Mouse (Mus musculus) kidney, adult 9 months (tissue): Measurements from ENCODE around the gene Cdc37.
A peak's percentile ranks its signal among the peaks of the same experiment; 100 is the strongest.

Experiments
- DNase-seq: peaks from one replicate; pipeline ENCODE4 v3.0.0; 2022

Gene Cdc37

GRCm38 (mm10) chr9:21135329-21135890 lies 14.4 kb downstream of the Cdc37 start:
- DNase-seq, result no peak

- peak; percentile 64 for DNase-seq
Observed at GRCm38 (mm10) chr9:21134595-21135328, 15.0 kb downstream of the Cdc37 start.

GRCm38 (mm10) chr9:21133064-21133707 lies 16.6 kb downstream of the Cdc37 start:
- no peak for DNase-seq

- peak; percentile 47 for DNase-seq
Observed at GRCm38 (mm10) chr9:21132102-21132775, 17.5 kb downstream of the Cdc37 start.

DNA sequence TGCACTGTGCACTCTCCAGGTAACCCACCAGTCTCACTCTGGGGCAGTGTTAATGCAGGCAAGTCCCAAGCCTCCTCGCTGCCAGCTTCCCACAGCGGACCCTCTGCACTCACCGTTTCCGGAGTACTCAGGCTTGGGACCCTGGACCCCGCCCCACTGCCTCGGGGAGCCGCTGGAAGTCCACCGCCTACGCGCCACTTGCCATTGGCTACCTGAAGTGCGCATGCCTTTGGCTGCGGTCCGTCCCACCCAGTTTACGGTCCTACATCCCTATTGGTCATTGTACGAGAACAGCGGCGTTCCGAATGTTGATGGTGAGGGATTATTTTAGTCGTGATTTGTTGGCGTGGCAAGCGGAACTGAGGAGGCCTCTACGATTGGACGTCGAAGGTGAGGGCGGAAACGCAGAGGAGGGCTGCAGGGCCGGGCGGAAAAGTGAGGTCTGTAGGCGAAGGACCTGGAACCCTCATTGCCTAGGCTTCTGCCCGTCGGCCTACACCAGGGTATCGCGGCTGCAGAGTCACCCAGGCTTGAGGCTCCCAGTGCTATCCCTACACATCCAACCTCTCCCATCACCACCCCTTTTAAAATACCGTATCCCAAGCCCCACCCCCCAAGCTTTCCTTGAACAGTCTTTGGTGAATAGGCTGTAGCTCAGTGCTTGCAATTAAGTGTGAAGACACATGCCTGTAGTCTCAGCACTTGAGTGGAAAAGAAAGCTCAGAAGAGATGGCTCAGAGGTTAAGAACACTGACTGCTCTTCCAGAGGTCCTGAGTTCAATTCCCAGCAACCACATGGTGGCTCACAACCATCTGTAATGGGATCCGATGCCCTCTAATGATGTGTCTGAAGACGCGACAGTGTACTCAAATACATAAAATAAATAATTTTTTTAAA lies 18.5 kb downstream of the Cdc37 start, which contains the start of gene Tyk2:
Gene Tyk2, minus strand, starts transcription at position 185 of the 898 bp plus-strand sequence.
- DNase-seq, result peak; percentile 98

- DNase-seq, result no peak
Observed at GRCm38 (mm10) chr9:21126259-21126627, 23.5 kb downstream of the Cdc37 start.

DNA sequence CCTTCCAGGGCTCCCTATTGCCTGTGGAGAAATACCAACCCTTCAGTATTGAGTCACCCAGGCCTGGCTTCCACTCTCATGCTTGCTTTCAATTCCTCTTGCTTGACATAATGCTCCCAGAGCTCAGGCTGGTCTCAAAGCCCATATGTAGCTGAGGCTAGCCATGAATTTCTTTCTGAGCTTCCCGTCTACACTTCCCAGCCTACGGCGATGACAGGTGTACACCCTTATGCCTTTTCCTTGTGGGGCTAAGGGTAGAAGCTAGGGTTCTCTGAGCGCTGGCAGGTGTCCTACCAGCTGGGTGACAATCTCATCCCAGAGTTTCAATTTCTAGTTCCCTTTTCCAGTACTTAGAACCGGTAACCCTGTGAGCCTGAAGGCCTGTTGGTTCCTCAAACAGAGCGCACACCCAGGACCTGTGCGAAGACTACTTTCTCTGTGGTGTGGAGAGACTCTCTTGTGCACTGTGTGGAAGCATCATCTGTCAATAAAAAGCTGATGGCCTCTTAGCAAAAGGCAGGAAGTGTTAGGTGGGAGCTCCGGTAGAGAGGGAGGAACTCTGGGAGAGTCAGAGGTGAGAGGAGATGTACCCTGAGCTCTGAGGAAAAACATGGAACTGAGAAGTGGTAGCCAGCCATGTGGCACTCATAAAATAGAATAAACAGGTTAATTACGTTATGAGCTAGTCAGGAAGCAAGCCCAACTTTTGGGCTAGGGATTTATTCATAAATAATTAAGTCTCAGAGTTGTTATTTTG lies 24.1 kb downstream of the Cdc37 start:
- DNase-seq, result no peak

DNA sequence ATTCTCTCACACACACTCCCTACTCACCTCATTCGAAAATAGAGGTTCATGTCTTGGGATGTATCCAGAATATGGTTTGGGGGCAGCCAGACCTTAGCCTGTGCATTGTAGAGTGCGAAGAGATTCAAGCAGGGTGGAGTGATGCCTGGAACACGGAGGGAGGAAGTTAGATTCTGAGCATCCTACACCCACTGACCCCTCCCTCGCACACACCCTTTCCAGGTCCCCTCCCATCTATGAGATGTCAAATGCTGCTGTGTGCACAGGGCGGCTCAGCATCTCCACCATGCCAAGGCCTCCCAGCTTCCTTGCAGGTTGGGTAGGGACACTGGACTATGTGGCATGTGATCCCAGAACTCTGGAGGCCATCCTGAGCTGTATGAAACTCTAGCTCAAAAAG lies 24.9 kb downstream of the Cdc37 start:
- DNase-seq, result no peak

DNA sequence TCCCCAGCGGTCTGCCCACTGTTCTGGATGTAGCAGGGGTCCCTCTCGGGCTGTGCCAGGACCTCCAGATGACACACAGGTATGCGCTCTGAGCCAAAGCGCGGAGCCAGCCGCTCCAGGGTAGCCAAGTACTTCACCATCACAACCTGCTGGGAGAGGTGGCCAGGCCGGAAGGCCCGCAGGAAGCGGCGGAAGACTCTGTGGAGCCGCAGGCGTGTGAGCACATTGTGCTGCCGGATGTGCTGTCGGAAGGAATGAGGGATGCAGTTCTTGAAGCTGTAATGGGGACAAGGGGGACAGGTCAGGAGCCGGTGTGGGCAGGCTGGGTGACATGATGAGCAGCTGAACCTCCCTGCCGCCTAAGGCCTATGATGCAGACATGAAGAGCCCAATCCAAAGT lies 28.3 kb downstream of the Cdc37 start:
- DNase-seq, result peak; percentile 26

- no peak for DNase-seq
Observed at GRCm38 (mm10) chr9:21117073-21117472, 32.7 kb downstream of the Cdc37 start.

DNA sequence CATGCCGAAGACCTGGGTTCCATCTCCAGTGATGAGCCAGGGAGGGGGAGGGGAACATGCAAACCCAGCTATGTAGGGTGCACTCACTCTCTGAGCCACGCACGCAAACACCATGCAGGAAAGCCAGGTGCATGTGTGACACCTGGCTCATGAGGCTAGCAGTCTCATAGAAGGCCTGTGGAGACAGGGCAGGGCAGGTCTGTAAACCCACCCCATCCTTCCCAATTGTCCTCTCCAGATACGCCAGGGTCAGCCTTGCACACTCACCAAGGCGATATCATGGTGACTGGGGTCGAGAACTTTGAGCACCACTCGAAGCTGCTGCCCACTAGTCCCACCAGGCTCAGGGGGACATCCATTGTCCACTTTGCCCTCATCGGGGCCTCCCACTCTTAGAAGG lies 34.7 kb downstream of the Cdc37 start:
- no peak for DNase-seq

DNA sequence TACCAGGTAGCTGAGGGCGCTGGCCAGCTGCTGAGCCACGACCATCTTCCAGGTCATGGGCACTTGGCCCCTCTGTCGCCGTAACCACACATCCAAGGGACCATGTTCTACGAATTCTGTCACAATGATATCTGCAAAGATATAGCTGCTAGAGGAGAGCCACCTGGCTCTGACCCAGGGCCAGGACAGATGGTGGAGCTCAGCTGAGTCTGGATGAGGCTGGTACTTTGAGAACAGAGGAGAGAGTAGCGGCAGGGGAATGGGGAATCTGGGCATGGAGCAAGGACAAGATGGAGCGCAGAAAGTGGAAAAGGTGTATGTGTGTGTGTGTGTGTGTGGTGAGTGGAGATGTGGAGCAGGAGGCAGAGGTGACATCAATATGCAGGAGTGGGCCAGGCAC lies 35.6 kb downstream of the Cdc37 start:
- no peak for DNase-seq

DNA sequence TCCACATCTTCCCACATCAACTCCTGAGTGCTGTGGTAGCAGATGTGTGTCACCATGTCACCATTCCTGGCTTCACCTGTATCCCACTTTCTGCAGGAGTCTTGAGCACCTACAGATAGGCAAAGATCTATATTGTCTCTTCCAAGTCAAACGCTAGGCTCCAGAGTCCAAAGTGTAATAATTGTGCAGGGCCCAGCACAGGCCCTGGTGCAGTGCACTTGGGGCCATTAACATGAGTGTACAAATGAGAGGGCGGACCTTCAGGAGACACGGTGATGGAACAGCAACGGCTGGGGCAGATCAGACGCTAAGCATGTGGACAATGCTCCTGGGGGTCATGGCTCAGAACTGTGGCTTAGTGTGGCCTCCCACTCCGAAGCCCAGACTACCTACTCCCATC lies 36.0 kb downstream of the Cdc37 start:
- DNase-seq, result no peak

DNA sequence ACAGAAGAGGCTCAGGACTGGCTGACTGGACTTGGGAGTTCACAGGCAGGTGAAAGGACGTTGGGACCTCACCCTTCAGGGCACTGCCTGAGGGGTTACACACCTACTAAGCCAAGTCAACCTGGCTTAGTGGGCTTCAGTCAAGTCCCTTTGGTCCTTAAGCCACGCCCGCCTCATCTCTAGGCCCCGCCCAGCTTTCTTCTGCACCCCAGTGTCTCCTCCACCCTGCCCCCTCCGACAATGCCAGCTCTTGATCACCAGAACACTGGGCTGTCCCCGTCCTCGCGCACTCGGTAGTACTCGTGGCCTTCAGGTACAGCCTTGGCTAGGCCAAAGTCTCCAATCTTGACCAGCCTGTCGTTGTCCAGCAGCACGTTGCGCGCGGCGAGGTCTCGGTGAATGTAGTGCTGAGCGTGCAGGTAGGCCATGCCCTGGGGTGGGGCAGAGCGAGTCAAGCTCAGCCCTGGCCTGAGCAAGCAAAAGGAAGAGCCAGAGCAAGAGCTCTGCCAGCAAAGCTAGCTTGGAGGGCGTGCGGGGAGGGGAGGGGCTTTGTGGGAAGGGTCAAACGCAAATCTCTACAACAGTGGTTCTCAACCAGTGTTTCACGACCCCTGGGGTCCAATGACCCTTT lies 42.1 kb downstream of the Cdc37 start:
- no peak for DNase-seq

DNA sequence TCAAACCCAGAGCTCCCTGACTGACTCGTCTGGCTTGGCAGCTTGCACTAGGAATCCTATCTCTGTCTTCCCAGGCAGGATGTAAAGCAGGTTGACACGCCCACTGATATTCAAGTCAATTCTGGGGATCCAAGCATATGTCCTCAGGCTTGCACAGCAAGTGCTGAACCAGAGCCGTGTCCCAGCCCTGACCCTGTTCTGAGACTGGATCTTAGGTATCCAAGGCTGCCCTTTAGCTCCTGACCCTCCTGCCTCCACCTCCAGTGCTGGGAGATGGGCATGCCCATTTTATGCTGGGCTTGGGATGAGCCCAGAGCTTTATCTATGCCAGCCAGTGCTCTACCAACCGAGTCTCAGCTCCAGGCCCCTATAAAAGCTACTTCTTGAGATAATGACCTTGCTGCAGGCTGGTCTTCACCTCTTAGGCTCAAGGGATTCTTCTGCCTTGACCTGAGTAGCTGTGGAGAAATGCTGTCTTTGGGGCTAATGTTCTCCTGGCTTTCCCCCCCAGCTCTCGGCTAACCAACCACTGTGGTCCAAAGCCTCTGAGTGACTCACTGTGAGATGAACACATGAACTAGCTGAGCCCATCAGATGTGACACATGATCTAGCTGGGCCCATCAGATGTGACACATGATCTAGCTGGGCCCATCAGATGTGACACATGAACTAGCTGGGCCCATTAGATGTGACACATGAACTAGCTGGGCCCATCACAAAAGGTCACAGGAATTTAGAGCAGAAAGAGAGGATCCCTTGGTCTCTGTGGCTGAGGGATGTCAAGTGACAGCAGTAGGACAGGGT lies 43.8 kb downstream of the Cdc37 start:
- DNase-seq, result no peak

DNA sequence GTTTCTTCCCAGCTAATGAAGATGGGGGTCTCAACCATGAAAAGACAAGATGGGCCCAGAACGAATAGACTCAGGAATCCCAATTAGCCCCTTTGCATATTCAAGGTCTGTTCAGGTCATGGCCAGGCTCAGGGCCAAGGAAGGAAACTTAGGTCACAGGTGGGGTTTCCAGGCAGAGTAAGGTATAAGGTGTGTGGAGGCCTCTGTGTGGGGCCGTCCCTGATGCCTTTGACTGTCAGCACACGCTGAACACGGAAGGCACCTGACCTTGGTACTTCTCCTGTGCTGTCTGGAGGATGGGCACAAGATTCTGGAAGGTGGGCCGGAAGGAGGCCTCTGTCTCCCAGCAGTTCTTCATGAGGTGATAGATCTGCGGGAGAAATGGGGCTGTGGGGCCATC lies 45.0 kb downstream of the Cdc37 start:
- no peak for DNase-seq

- DNase-seq, result no peak
Observed at GRCm38 (mm10) chr9:21102076-21102475, 47.7 kb downstream of the Cdc37 start.

GRCm38 (mm10) chr9:21100447-21101161 lies 49.2 kb downstream of the Cdc37 start:
- DNase-seq, result no peak

DNA sequence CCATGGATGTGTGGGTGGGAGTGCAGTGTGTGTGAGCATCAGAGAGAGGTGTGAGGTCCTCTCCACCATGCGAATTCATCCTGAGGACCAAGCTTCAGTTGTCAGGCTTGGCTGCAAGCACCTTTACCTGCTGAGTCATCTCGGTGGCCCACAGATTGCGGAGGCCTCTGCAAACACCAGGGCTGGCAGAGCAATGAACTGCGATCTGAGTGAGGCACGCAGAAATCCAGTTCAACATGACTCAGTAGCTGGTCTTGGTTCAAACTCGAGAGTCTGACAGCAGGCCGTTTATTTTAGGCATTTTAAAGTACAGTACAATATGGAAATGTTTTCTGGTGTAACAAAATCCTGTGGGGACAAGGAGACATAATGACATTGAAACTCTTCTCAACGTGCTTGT lies 52.0 kb downstream of the Cdc37 start:
- DNase-seq, result no peak

DNA sequence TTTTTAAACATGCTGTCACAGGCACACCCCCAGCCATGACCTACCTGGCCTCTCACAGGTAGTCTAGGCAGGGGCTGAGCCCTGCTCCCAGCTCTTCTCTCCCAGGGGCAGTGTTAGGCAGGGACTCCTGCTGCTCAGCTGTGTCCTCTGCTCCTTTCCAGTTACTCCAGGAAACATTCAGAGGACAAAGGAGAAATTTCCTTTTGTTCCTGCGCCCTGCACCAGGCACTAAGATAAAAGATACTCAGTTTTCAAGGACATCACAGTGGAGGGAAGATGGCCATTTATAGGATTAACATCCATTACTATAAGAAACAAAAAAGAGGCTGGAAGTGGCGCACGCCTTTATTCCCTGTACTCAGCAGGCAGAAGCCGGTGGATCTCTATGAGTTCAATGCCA lies 53.8 kb downstream of the Cdc37 start:
- DNase-seq, result no peak
